Mouse (Mus musculus) kidney, embryonic 15.5 days (tissue): ENCODE results near the gene Nckap5l. TPM values are rescaled to one million over a fixed set of nuclear protein-coding genes. Genes with fewer than 3 reads are reported as not detected.

Source experiments
- polyA plus RNA-seq: library from polyadenylated mRNA; unstranded; fragments of >200 nt; fragmentation: Nextera tagmentation; extraction: Ambion mirVana; gene quantifications from 2 replicates; pipeline ENCODE4 v1.2.1, GENCODE M21; 2015

Gene Nckap5l
- polyA plus RNA-seq, 1 experiment from 2014 or later: 11.1 TPM

Other genes starting within 250 kb of the Nckap5l start
- 0.44 and 0.51 TPM in 2 replicates for gene Kcnh3, start 232.9 kb downstream of the Nckap5l start, polyA plus RNA-seq
- 149 and 172 TPM in 2 replicates for gene Mcrs1, start 205.8 kb downstream of the Nckap5l start, polyA plus RNA-seq
- gene Prpf40b, start 162.7 kb downstream of the Nckap5l start, polyA plus RNA-seq: 56.4 and 66.5 TPM in 2 replicates
- 0.21 and 0.43 TPM in 2 replicates for gene Fam186b, start 161.9 kb downstream of the Nckap5l start, polyA plus RNA-seq
- 31.7 and 32.4 TPM in 2 replicates for gene Fmnl3, start 87.3 kb downstream of the Nckap5l start, polyA plus RNA-seq
- gene Tmbim6, start 64.9 kb downstream of the Nckap5l start, polyA plus RNA-seq: 502 and 516 TPM in 2 replicates
- gene Bcdin3d, start 17.0 kb upstream of the Nckap5l start, polyA plus RNA-seq: 15.6 and 17.3 TPM in 2 replicates
- 0.30 and 1.1 TPM in 2 replicates for gene Faim2, start 70.4 kb upstream of the Nckap5l start, polyA plus RNA-seq
- 42.5 and 66.2 TPM in 2 replicates for gene Aqp2, start 121.3 kb upstream of the Nckap5l start, polyA plus RNA-seq
- 1.5 and 2.6 TPM in 2 replicates for gene Aqp5, start 133.0 kb upstream of the Nckap5l start, polyA plus RNA-seq
- gene Aqp6, start 143.7 kb upstream of the Nckap5l start, polyA plus RNA-seq: 0.08 TPM in 1 of 2 replicates, not detected in the other
- 141 and 147 TPM in 2 replicates for gene Racgap1, start 193.9 kb upstream of the Nckap5l start, polyA plus RNA-seq
- gene Asic1, start 212.6 kb upstream of the Nckap5l start, polyA plus RNA-seq: 1.4 and 1.8 TPM in 2 replicates
- 55.3 and 57.4 TPM in 2 replicates for gene Smarcd1, start 244.4 kb upstream of the Nckap5l start, polyA plus RNA-seq
- gene Gm17349, start 247.7 kb upstream of the Nckap5l start, polyA plus RNA-seq: not detected in 2 replicates